Mouse (Mus musculus) NIH3T3 (cell line): ENCODE data around the gene Fli1.
A peak's percentile ranks its signal among the peaks of the same experiment; 100 is the strongest.

Experiments
- DNase-seq: peaks from one replicate; pipeline ENCODE4 v3.0.0-alpha.2; 2012; ENCODE audit warnings: low read depth

Gene Fli1

DNA sequence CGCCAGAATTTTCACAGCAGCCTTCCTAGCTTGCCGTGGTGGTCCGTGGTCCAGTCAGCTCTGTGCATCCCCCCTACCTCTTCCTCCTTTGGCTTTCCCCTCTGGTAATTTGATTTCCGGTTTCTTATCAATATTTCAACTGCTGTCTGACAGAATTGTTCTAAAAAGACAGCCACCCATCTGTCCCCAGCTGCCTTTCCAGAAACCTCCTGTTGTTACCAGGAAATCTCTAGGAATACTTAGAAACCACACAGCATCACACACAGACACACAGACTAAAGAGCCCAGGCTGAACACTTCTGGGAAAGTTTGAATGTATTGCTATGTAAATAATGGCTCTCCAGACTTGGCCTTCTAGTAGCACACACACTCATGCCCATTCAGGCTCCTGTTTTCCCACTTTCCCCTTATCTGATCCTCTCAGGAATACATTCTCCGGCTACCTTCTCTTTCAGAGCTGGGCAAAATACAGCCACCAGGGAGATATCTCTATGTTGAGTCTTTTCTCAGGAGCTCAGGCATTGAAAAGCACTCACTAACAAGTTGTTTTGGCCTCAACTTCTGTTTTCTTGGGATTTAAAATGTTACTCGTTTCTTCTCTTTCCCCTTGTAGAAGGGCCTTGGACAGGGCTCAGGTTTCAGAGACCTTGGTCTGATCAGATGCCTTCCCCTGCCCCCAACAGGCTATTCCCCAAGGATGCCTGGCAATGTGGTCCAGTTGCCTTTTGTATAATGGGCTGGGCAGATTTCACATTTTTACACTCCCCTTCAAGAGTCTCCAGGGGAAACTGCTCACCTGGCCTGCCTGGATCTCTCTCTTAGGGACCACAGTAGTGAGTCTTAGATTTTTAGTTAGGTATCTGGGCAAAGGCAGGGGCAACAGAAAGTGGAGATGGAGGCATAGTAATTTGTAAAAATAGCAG is 7.1 kb upstream of the Fli1 start:
- no peak for DNase-seq

DNA sequence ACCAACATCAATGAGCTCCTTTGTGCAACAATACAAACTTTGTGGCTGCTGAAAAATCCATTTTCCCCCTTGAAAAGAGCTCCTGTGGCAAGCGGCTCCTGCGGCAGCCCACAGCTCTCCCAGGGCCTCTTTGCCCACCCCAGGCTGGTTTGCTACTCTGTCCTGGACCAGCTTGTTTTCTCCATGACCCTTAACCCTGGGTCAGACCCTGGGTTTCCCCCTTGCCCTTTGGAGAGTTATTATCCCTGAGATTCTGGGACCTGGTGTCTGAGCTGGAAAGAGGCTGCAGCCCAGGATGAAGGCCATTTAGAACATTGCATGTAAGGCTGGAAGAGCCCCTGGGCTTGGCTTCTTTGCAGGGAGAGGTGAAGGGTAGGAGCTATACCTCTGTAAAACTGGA is 4.1 kb upstream of the Fli1 start:
- DNase-seq = no peak

DNA sequence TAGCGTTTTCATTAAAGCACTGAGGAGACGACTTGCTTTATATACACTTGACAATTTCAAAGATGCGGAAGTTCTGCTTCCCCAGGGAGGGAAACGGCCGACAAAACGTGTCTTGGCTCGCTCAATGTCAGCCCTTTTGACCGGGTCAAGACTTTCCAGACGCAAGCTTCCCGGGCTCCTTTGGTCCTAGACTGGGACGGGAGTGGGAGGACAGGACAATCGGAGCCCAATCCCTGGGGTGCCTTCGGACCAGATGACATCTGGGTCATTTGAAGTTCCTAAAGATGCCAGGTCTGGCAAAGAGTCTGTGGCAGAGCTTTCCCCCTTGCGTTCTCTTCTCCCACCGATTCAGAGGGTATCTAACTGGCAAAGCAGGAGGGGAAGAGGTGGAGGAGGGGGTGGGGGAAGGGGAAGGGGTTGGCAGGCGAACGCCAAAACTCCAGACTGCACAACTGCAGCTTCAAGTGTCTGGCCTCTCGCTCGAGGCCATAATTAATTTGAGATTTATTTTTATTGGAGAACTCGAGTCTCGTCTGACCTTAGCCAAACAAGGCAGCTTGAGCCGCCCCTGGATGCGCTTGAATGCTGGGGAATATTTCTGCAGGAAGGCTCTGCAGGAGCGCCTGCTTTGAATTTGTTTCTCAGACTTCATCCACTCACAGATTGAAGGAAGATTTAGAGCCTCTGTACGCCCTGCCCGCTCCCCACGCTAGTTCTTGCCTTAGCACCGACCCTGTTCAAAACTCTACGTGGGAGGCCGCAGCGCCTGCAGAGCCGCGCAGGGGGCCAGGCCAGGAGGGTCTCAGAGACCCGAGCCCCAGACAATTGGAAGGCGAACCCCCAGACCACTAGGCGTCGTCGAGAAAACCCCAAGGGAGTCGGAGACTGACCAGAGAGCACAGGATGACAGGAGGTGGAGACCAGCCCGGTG is 2.3 kb upstream of the Fli1 start:
- no peak for DNase-seq

DNA sequence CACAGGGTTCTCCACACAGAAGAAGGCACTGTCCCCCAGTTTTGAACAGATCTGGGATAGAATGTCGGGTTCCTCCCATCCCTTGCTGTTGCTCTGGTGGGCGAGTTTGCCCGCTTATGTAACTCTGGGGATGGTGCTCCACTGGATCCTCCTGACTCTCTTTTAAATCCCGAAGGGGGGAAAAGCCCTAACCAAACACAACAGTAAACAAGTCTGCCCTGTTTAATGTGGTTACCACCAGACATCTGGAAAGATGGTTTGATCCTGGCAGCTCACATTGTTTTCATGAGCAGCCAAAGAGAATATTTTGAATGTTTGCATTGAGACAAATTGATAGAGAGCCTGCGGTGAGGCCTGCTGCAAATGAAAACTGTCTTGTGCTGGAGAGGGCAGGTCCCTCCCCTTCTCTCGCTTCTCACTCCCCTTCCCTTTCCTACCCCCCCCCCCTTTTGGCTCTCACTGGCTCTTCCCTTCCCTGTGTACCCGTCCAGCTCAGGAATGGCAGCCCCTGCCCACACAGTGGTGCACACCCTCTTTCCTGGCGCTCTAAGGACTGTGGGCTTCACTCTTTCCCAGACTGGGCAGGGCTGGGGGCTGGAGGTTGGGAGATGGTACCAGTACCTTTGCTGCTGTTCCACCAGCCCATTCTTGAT is 1.4 kb upstream of the Fli1 start:
- no peak for DNase-seq

DNA sequence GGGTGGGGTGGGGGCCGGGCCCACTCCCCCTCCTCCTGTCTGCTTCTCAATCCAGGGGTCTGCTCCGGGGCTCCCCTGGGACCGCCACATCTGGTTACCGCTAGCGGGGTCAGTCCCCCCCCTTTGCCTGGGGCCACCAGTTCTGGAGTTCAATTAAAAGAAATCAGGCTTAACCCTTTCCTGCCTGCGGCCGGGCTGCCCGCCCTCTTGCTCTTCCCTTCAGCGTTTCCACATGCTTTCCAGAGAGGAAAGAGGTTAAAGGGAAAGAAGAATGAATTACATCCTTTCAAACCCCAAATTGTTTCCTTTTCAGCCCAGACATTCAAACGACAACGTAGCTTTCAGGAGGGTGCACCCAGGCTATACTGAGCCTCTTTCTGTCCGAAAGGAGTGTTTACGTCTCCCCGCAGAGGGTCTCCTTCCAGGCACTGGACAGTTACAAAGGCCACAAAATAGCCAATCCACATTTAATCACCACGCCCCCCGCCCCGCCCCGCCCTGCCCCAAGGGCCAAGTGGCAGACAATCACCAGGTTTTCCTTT is 450 bp upstream of the Fli1 start:
- DNase-seq = no peak

DNA sequence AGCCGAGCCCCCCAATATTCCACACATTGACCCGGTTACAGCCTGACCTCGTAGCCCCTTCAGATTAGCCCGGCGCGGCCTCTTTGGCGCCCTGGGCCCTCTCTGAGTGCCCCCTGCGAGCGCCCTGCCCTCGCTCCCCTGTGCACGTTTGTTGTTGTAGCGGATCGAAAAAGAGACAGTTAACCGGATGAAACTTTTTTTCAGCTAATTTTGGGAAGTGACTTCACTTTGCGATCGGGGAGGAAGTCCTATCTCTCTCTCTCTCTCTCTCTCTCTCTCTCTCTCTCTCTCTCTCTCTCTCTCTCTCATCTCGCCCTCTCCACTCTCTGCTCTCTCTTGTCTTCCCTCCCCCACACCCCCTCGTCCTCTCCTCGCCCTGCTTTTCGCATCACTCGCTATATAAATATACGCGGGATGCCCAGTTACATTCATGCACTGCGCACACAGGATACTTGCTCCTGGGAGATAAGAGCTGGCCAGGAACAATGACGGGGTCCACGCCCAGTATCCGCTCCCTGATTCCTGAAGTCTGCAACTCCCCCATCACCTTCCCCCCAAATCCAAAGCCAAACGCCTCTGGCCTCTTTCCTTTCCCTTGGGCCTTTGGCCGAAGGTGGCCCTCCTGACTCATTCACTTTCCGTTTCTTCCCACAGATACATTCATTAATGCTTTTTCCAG is 1.3 kb downstream of the Fli1 start:
- peak; percentile 2 for DNase-seq

DNA sequence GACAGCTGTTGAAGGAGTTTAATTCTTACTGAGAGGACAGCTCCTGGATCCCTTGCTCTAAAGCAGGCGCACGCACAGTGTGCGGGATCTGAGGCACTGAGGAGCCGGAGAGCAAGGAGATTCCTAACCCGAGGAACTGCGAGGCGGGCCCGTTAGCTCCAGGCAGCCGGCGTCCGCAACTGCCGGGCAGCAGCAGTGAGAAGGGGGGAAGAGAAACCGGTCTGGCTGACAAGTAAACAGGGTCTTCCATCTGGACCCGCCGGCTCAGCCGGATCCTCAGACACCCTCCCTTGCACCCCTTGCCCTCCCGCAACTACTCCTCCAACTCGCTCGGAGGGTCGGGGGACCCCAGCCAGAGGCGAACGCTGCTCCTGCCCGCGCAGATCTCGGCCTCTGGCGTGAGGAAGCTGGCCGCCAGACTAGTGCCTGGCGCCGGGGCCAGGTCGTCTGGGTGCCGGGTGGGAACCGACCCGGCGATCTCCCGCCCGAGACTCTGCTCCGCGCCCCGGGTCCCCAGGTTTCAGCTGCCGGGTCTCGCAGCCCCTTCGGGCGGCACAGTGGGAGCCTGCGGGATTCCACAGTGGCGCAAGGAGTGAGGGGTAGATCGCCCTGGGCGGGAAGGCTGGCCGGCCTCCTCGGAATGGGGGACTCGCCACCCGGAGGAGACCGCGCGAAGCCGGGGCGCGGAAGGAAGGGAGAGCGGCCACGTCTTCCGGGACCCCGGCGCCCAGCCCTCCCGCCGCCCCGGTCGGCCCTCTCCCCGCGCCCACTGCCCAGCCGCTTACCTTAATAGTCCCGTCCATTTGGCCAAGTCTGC is 2.0 kb downstream of the Fli1 start:
- DNase-seq = peak; percentile 15

DNA sequence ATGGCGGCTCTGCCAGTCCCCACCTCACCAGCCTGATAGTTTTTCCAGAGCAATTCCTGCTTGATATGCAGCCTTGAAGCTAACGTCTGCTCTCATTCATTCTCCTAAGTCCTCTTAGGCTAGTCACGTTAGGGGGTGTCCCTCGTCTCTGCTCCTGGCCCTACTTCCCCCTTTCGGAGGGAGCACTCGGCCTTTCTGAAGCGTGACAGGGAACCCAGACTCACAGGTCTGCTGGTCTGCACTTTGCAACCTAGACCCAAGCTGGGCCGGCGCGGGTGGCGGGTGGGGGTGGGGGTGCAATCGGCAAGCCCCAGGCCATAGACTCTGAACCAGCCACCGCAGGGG is 2.6 kb downstream of the Fli1 start:
- DNase-seq = no peak

DNA sequence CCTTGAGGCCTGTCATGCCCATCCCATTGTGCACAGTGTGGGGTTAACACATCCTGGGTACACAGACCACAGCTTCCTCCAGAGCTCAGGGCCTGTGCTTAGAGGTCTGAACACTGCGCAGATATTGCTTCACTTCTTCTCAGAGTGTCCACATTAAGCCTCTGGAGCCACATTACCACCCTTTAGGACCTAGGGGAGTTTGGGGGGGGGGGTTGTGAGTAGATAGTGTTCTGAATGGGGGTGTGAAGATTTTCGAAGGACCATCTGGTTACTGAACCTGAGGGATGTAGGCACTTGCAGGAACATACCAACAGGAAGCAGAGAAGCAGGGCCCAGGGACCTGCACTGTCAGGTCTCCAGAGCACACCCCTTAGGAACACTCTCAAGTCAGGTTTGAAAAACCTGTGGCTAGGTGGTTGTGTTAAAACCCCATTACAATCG is 3.3 kb downstream of the Fli1 start:
- DNase-seq = no peak

DNA sequence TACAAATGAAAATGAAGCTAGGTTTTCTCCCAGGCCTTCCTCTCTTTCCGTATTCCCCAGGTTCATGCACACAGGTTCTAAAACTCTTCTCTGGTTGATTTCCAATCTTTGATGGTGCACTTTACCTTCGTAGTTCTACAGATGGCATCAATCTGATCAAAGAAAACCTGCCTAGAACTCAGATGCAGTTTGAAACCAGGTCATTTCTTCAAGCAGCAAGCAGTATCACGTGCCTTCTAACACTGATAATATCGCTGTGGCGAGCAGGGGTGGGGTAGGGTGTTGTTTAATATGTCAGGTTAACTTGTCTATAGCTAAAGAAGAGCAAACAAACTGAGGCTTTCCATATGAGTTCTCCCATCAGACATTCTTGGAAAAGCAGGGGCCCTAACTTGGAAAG is 4.5 kb downstream of the Fli1 start:
- DNase-seq = no peak

DNA sequence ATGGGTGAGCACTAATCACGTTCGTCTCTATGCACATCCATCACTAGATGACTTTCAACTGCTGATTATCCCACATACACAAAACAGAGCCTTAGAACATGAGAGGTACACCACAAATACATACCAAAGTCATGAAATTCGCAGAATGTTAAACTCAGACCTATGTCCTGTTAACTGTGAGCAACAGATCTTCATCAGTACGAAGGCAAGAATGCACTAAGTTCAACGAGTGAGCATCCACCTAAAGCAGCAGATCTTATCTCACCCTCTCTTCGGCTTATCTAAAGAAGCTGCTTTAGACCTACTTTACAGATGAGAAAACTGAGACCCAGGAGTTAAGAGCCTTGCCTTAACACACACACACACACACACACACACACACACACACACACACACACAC is 5.0 kb downstream of the Fli1 start:
- no peak for DNase-seq

DNA sequence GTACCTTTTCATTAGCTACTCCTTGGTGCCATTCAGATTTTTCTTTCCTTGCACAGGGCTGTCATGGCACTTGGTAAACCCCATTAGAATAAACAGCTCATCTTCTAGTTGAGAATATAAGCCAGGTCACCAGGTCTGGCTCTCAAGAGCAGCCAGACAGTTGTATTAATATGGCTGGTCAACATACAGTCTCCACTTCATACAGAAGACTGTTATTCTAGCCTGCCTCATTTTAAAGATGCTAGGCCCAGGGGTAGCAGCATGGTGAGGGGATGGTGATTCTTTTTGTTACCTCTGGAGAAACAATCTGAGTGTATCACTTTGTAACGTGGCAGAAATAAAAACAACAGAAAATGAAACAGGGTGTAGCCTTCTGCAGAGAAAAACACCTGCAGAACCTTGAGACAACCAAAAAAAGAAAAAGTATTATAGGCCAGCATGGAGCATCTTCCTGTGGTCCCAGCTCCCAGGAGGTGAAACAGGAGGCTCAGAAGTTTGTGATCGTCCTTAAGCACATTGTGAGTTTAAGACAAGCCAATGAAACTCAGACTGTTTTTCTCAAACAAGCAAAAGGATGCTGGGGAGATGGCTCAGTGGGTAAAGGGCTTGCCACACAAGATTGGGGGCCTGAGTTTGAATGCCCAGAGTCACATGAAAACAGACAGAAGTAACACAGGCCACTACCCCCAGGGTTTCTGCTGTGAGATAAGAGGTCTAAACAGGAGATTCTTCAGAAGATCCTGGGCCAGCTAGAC is 7.3 kb downstream of the Fli1 start:
- DNase-seq = no peak

DNA sequence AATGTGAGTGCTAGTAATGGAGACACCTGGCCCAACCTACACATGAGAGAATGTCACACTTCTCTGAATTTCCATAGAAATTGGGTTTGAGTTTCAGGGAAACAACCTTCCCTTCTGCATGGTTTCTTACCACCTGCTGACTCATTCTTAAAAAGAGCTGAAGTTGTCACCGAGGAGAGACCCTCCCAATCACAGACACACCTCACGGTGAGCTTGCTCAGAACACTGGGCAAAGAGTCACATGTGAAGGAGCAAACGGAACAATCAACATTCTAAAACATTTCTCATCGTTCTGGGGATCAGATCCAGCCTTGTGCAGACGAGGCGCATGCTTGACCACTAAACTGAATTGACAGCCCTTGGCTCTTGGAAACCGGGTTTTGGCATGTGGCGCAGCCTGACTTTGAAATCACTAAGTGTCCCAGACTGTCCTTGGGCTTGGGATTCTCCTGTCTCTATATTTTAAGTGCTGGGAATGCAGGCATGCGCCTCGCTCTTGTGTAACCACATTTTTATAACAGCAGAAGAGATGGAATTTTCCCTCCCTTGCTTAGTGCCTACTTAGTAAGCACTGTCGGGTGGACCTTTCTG is 8.5 kb downstream of the Fli1 start:
- DNase-seq = no peak

DNA sequence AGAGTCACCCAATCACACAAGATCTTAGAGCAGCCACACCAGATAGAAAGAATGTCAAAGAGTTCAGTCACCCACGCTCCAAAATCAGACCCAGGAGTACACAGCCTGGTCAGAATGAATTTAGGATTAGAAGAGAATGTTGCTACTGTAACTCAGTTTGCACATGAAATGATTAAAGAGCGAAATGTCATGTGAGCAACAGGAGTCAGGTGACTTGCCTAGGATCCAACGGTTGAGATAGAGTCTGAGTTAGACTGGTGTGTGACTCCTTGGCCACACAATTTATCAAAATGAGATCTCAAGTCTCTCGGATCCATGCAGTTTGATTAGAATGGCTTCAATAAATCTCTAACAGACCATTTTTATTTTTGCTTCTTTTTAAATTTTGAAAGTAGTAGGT is 11.1 kb downstream of the Fli1 start:
- DNase-seq = no peak

DNA sequence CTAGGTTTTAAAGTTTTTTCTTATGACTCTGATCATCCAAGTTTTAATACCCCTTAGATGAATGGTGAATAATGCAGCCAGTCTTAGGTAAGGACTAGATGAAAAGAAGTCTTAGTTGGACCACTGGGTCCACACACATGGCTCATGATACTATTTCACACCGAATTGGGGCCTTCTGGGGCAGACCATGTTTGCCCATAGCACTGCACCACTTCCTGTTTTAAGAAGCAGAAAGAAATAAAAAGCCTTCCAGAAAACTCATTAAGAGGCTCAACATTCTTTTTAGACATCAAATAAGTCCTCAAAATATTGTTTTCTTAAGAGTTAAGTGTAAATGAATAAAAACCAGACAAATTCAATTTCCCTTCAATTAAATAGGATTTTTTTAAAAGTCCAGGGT is 11.7 kb downstream of the Fli1 start:
- DNase-seq = no peak

DNA sequence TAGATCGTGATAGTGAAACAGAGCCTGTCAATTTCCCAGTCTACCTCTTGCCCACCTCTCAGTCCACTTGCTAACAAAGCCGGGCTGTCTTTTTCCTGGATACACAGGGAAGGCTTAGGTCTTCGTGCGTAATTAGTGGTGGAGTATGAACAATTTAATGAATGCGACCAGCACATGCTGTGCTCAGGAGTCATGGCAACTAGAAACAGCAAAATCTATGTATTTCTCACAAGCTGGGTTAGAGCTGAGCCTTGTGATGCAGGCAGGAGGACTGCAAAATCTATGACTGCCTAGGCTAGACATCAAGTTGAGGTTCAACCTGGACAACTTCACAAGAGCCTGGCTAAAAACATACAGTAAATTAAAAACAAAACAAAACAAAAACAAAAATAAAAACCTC is 12.5 kb downstream of the Fli1 start:
- no peak for DNase-seq

DNA sequence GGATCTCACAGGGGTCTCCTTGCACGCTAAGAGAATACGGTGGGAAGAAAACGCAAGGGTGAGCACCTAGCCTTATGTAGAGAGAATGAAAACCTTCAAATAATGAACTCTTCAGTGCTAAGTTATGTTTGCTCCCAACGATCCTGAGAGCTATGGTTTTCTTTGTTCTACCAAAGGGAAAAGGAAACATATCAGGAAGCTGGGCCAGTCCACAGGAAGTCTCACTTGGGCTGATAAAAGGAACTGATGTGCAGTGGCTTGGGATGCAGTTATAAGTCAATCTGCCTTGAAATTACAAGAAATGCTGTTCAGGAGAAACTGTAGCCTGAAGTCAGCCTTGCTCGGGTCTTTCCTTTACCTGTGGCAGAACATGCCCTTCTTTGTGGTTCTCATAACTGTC is 13.1 kb downstream of the Fli1 start:
- DNase-seq = no peak

DNA sequence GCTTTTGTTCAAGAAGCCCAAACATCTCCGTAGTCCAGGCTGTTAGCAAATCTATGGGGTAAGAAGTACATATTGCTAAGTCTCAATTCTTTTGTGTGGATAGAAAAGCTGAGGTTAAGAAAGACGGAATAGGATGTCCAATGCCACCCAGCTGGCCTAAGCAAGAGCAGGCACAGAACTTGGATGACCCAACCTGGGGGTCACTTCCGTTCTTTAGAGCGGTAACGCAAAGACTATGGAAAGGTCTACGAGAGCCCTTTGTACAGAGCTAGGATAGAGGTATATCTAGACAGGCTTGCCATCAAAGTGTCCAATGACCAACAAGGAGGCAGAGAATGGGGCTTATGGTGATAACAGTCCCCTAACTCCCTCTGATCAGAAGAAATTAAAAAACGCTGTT is 15.3 kb downstream of the Fli1 start:
- DNase-seq = no peak

DNA sequence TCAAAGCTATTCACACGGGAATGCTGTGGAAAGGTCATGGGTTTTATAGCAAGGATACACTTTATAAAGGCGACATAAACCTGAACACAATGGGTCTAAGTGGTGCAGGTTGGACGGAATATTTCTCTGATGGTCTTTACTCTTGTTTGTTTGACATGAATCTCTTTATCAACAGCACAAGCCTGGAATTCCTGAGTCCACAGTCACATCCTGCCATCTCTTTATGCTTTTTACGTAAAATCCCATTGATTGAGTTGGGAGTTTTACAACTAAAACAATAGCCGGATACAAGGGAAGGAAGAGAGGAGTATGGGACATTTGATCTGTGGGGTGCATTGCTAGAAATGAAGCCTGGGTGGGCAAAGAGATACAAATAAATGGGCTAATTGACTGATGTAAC is 16.9 kb downstream of the Fli1 start:
- no peak for DNase-seq
